Mouse (Mus musculus) embryonic fibroblast, embryonic 13.5 days (primary cell): ENCODE results near the gene Bpifb4.

Experiments
- CTCF ChIP-seq: IDR thresholded peaks from 2 replicates; pipeline ENCODE4 v1.5.1; 2011; ENCODE audit warnings: mild to moderate bottlenecking, control low read depth, low read length, moderate library complexity, borderline replicate concordance; ENCODE audit not compliant: insufficient read depth
- POLR2A ChIP-seq: IDR thresholded peaks from 2 replicates; pipeline ENCODE4 v1.6.1; 2011; ENCODE audit warnings: low read depth, mild to moderate bottlenecking, control low read depth, low read length, moderate library complexity

- TF ChIP-seq CTCF (no peak), POLR2A (no peak)
Measured at GRCm38 (mm10) chr2:154006331-154006730, 68.3 kb downstream of the Bpifb4 start.
